Mouse (Mus musculus): ENCODE data around the gene Taf11.

DNA sequence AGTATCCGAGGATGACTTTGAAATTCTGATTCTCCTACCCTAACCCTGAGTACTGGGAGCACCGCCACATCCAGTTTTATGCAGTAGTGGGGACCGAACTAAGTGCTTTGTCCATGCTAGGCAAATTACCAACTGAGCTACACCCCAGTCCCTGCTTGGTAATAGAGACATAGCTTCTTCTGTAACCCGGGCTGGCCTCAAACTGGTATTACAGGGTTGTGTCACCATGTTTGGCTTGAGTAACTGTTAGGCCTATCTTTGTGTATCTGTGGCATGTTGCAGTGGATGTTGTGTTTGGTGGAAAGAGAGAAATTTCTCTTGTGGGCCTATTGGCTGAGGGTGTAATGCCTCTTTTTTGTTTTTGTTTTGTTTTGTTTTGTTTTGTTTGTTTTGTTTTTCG, 20.6 kb upstream of the Taf11 start:
- TF ChIP-seq EP300 (IDR thresholded peaks at IDR 0.05) (no peak), CTCF (IDR thresholded peaks at IDR 0.05) (no peak)

Measured in lung, postnatal 0 days (tissue).